Mouse (Mus musculus) left cerebral cortex, adult 8-10 months (tissue): ENCODE results near the gene Mpdz. TPM values are rescaled to one million over a fixed set of nuclear protein-coding genes. Genes with fewer than 3 reads are reported as not detected.

Source experiments
- DNase-seq, 2 experiments: peaks; one replicate each; pipeline ENCODE4 v3.0.0; 2022; ENCODE audit warnings: low spot score in 2 of 2
- total RNA-seq, 4 experiments: library from RNA; stranded (reverse); gene quantifications; 2 replicates each; pipeline ENCODE4 v1.2.4; 2022

Mpdz gene
- total RNA-seq, 4 experiments from 2014 or later: 51.1 to 55.9 (median 54.2) TPM

GRCm38 (mm10) chr4:81283081-81283480, 159.5 kb downstream of the Mpdz start:
- DNase-seq: no peak

GRCm38 (mm10) chr4:81280098-81280497, 162.5 kb downstream of the Mpdz start:
- no peak for DNase-seq

- no peak for DNase-seq
Observed at GRCm38 (mm10) chr4:81279451-81279850, 163.2 kb downstream of the Mpdz start.

- no peak for DNase-seq
Observed at GRCm38 (mm10) chr4:81275957-81276715, 166.5 kb downstream of the Mpdz start.

GRCm38 (mm10) chr4:81273067-81273466, 169.5 kb downstream of the Mpdz start:
- no peak for DNase-seq

- DNase-seq: no peak
Observed at GRCm38 (mm10) chr4:81252859-81253780, 189.5 kb downstream of the Mpdz start.

- no peak for DNase-seq
Observed at GRCm38 (mm10) chr4:81252334-81252733, 190.3 kb downstream of the Mpdz start.

GRCm38 (mm10) chr4:81251934-81252333, 190.7 kb downstream of the Mpdz start:
- DNase-seq: peak; percentile 6 to 28

GRCm38 (mm10) chr4:81249245-81249644, 193.4 kb downstream of the Mpdz start:
- no peak for DNase-seq

- no peak for DNase-seq
Observed at GRCm38 (mm10) chr4:81236227-81236626, 206.4 kb downstream of the Mpdz start.
